Mouse (Mus musculus): Measurements from ENCODE around the gene Tmem259.

GRCm38 (mm10) chr10:79983670-79984069 lies 460 bp downstream of the Tmem259 start:
- TF ChIP-seq CTCF (conservative IDR thresholded peaks at IDR 0.05; ENCODE audit: low read length) = no peak
- TF ChIP-seq POU5F1 (IDR thresholded peaks at IDR 0.05; ENCODE audit: borderline replicate concordance, low read length) = no peak
- no peak for TF ChIP-seq NANOG (IDR thresholded peaks at IDR 0.05; ENCODE audit: borderline replicate concordance, low read length)
